Mouse (Mus musculus) liver, adult 2 months (tissue): ENCODE measurements around the gene Tsc22d3. TPM values are rescaled to one million over a fixed set of nuclear protein-coding genes. Genes with fewer than 3 reads are reported as not detected.
"Not testable (repeated sequence)": the region's sequence is repeated elsewhere in the genome, so short reads cannot be mapped to it uniquely, and the experiment has no call there.

ENCODE experiments used
- DNase-seq: peaks from one replicate; pipeline ENCODE4 v3.0.0-alpha.2; 2011; ENCODE audit warnings: low read depth, low spot score; ENCODE audit errors: extremely low read depth
- H3K27ac ChIP-seq: fragments of 200-500 bp; replicated peaks from 2 replicates; pipeline ENCODE4 v1.5.1; 2012; ENCODE audit warnings: low read depth, mild to moderate bottlenecking, control low read depth, inconsistent platforms, low read length; ENCODE audit not compliant: insufficient read depth
- H3K27me3 ChIP-seq: fragments of 200-500 bp; 2 replicates; pipeline ENCODE4 v1.6.1; 2012; ENCODE audit warnings: mild to moderate bottlenecking, moderate library complexity, low read length, inconsistent platforms; ENCODE audit not compliant: control insufficient read depth, insufficient read depth
- H3K36me3 ChIP-seq: fragments of 200-500 bp; 2 replicates; pipeline ENCODE4 v1.6.1; 2012; ENCODE audit warnings: low read length, inconsistent platforms; ENCODE audit not compliant: control insufficient read depth, insufficient read depth
- H3K4me1 ChIP-seq: fragments of 200-500 bp; 2 replicates; pipeline ENCODE4 v1.6.1; 2011; ENCODE audit warnings: low read length; ENCODE audit not compliant: control insufficient read depth, insufficient read depth
- H3K4me3 ChIP-seq: fragments of 200-500 bp; 2 replicates; pipeline ENCODE4 v1.5.1; 2011; ENCODE audit warnings: low read depth, mild to moderate bottlenecking, control low read depth, low read length, moderate library complexity; ENCODE audit not compliant: insufficient read depth
- H3K79me2 ChIP-seq: fragments of 200-500 bp; 2 replicates; pipeline ENCODE4 v1.6.1; 2012; ENCODE audit warnings: inconsistent platforms, mild to moderate bottlenecking, low read length, moderate library complexity; ENCODE audit not compliant: control insufficient read depth, insufficient read depth
- H3K9ac ChIP-seq: fragments of 200-500 bp; 2 replicates; pipeline ENCODE4 v1.6.1; 2012; ENCODE audit warnings: low read depth, mild to moderate bottlenecking, control low read depth, inconsistent platforms, low read length
- CTCF ChIP-seq: fragments of 200-500 bp; IDR thresholded peaks from 2 replicates; pipeline ENCODE4 v1.5.1; 2011; ENCODE audit warnings: low read depth, low read length, control low read depth
- POLR2A ChIP-seq: fragments of 200-500 bp; IDR thresholded peaks from 2 replicates; pipeline ENCODE4 v1.6.1; 2011; ENCODE audit warnings: low read length, control low read depth; ENCODE audit not compliant: insufficient read depth; ENCODE audit errors: extremely low read depth
- WGBS: fragments of 180-500 bp; shearing (Covaris S2); methylation state at CpG from one replicate; pipeline ENCODE4 v1.1.7; 2018; 5-methylcytosine and 5-hydroxymethylcytosine counted together
- polyA plus RNA-seq: library from polyadenylated mRNA; depleted of rRNA; stranded (reverse); fragments of >200 nt; gene quantifications from 2 replicates; pipeline ENCODE4 v1.2.3, GENCODE M21; 2012
- total RNA-seq: library from RNA; depleted of rRNA; stranded (reverse); fragments of >200 nt; gene quantifications from 2 replicates; pipeline ENCODE4 v1.2.3, GENCODE M21; 2014

Gene Tsc22d3
- total and polyA plus RNA-seq, 2 experiments: 56.1 to 194 TPM

- H3K4me1 ChIP-seq: peaks cover 21% of the 10 kb centered on the region
- no peaks in the 10 kb centered on the region for H3K27me3 ChIP-seq
- no peaks in the 10 kb centered on the region for H3K79me2 ChIP-seq
- DNase-seq: peak; percentile 59
- no peak for TF ChIP-seq POLR2A
- no peak for TF ChIP-seq CTCF
- no peak overlapping the region for H3K9ac ChIP-seq
- H3K36me3 ChIP-seq: no peaks in the 10 kb centered on the region
- H3K27ac ChIP-seq: peak overlapping the region; percentile 56
- no peak overlapping the region for H3K4me3 ChIP-seq
- 33% methylated on average over 7 of the region's 7 CpGs for WGBS
Measured at GRCm38 (mm10) chrX:140511687-140512651, 88.5 kb downstream of the Tsc22d3 start.

DNA sequence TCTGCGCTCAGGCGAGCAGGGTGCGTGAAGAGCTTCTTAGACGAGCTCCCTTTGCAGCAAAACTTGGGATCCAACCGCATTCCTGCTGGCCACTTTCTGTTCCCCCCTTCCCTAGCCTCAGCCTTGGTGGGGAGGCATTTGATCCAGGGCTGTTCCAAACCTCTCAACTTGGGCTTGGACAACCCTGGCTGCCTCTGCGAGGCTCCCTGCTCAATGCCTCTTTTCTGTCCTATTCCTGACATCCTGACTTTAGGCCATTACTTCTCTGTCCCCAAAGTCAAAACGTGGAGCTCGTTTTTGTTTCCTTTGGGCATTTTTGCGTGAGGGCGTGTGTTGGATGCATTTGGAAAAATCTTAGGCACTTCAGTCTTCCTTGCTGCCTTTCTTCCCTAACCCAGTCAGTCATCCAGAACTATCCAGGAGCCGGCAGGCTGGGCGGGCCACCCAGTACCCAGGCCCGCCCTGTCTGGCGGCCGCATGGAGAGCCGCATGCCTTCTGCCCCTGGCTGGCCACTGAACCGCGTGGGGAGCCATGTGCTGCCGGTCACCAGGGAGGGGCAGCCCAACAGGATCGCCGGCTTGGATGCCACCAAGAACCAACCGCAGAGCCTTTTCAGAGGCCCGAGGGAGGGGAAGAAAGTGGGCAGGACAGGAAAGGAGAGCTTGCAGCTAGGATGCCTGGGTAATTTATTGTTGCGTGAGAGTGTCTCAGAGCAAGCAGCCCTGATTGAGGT, 89.6 kb downstream of the Tsc22d3 start:
- no peaks in the 10 kb centered on the region for H3K27me3 ChIP-seq
- WGBS: 57% methylated on average over 24 of the region's 24 CpGs
- no peaks in the 10 kb centered on the region for H3K36me3 ChIP-seq
- H3K4me1 ChIP-seq: peaks cover 29% of the 10 kb centered on the region
- no peak for TF ChIP-seq POLR2A
- TF ChIP-seq CTCF: no peak
- H3K27ac ChIP-seq: peak overlapping the region; percentile 49
- H3K79me2 ChIP-seq: no peaks in the 10 kb centered on the region
- peak; percentile 71 for DNase-seq
- no peak overlapping the region for H3K4me3 ChIP-seq
- no peak overlapping the region for H3K9ac ChIP-seq

DNA sequence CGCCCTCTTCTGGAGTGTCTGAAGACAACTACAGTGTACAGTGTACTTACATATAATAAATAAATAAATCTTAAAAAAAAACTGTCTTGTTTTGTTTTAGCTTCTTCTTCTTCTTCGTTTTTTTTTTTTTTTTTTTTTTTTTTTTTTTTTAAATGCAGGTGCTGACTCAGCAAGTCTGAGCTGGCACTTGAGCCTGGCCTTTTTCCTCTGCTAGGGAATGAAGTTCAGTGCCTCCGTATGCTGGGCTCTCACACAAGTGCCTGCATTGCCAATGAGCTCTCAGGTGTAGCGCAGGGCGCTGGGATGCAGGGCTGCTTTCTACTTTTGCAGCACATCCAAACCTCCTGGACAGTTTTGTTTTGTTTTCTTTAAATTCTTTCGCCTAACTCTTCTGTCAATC, 90.6 kb downstream of the Tsc22d3 start:
- Histone ChIP-seq H3K9ac (no peak overlapping the region), H3K27me3 (no peaks in the 10 kb centered on the region), H3K79me2 (no peaks in the 10 kb centered on the region), H3K4me3 (no peak overlapping the region), H3K27ac (peak overlapping the region; percentile 38), H3K36me3 (no peaks in the 10 kb centered on the region), H3K4me1 (peaks cover 32% of the 10 kb centered on the region)
- peak; percentile 69 for DNase-seq
- no peak for TF ChIP-seq POLR2A
- no peak for TF ChIP-seq CTCF
- 25% methylated on average over 5 of the region's 6 CpGs for WGBS

- peaks cover 34% of the 10 kb centered on the region for H3K4me1 ChIP-seq
- not testable (repeated sequence) for H3K4me3 ChIP-seq, H3K79me2 ChIP-seq, H3K36me3 ChIP-seq, H3K27me3 ChIP-seq, H3K9ac ChIP-seq, DNase-seq, H3K27ac ChIP-seq
- WGBS: 90% methylated on average over 4 of the region's 4 CpGs
Measured at GRCm38 (mm10) chrX:140508791-140509190, 91.7 kb downstream of the Tsc22d3 start.

DNA sequence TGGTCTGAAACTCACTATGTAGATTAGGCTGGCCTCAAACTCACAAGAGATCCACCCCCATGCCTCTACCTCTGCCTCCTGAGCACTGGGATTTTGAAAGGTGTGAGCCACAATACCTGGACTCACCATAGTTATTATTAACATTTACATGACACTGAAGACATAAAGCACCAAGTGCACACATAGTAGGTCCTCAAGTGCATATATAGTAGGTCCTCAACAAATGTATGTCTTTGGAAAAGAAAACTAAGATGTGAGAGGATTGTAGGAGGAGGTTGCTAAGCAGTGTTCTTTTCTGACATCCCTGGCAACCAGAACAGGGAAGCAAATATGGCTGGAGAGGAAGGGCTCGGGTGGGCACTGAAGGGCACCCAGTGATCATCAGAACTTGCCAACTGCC, 93.1 kb downstream of the Tsc22d3 start:
- H3K4me1 ChIP-seq: peaks cover 32% of the 10 kb centered on the region
- H3K9ac ChIP-seq: no peak overlapping the region
- H3K27ac ChIP-seq: peak overlapping the region; percentile 68; the same call in 1 of the 2 replicates
- DNase-seq: no peak
- TF ChIP-seq POLR2A: no peak
- no peak for TF ChIP-seq CTCF
- 33% methylated on average over 1 of the region's 1 CpGs for WGBS
- H3K4me3 ChIP-seq: no peak overlapping the region
- no peaks in the 10 kb centered on the region for H3K79me2 ChIP-seq
- no peaks in the 10 kb centered on the region for H3K36me3 ChIP-seq
- no peaks in the 10 kb centered on the region for H3K27me3 ChIP-seq
